Mouse (Mus musculus): Measurements from ENCODE around the gene Clybl.

GRCm38 (mm10) chr14:122373458-122373857 is 192.0 kb downstream of the Clybl start:
- TF ChIP-seq BHLHE40 (IDR thresholded peaks at IDR 0.05; ENCODE audit: borderline replicate concordance, low read depth, low read length) = no peak
- no peak for TF ChIP-seq POLR2A (IDR thresholded peaks at IDR 0.05; ENCODE audit: control insufficient read depth in 1 of 2, insufficient read depth in 1 of 2, low read depth in 1 of 2, low read length in 2 of 2, poor library complexity in 1 of 2)
- no peak for TF ChIP-seq CTCF (IDR thresholded peaks at IDR 0.05 in 2 of 3, conservative IDR thresholded peaks at IDR 0.05 in 1 of 3; ENCODE audit: control insufficient read depth in 1 of 3, insufficient read depth in 1 of 3, low read depth in 2 of 3, low read length in 3 of 3, poor library complexity in 1 of 3, severe bottlenecking in 1 of 3)
- no peak for TF ChIP-seq RCOR1 (IDR thresholded peaks at IDR 0.05; ENCODE audit: low read depth, low read length)
- TF ChIP-seq HCFC1 (IDR thresholded peaks at IDR 0.05; ENCODE audit: low read depth, low read length) = no peak
- TF ChIP-seq MEF2A (IDR thresholded peaks at IDR 0.05; ENCODE audit: extremely low read depth, insufficient replicate concordance, low read depth, low read length, poor library complexity, severe bottlenecking) = no peak
- TF ChIP-seq POLR2AphosphoS5 (IDR thresholded peaks at IDR 0.05; ENCODE audit: borderline replicate concordance, low read depth, low read length) = no peak
- TF ChIP-seq CHD2 (IDR thresholded peaks at IDR 0.05; ENCODE audit: low read length) = no peak
- no peak for TF ChIP-seq MXI1 (IDR thresholded peaks at IDR 0.05; ENCODE audit: low read depth, low read length)
- no peak for TF ChIP-seq TCF12 (IDR thresholded peaks at IDR 0.05; ENCODE audit: low read depth, low read length)
